Mouse (Mus musculus): Measurements from ENCODE around the gene Prpsap1. TPM values are rescaled to one million over a fixed set of nuclear protein-coding genes. Genes with fewer than 3 reads are reported as not detected.
A peak's percentile ranks its signal among the peaks of the same experiment; 100 is the strongest.
"Not testable (repeated sequence)": the region's sequence is repeated elsewhere in the genome, so short reads cannot be mapped to it uniquely, and the experiment has no call there.

The Prpsap1 gene
- polyA plus RNA-seq, 1 experiment = 78.2 TPM

- TF ChIP-seq TCF3 (IDR thresholded peaks at IDR 0.05; ENCODE audit: insufficient read length, low read depth) (no peak), USF1 (IDR thresholded peaks at IDR 0.05; ENCODE audit: low read depth) (no peak), MYOG (IDR thresholded peaks at IDR 0.05; ENCODE audit: control insufficient read depth in 1 of 3, insufficient read depth in 1 of 3, insufficient read length in 2 of 3, low read depth in 2 of 3) (no peak), CEBPB (IDR thresholded peaks at IDR 0.05; ENCODE audit: insufficient read depth, poor library complexity, severe bottlenecking) (no peak), POLR2A (IDR thresholded peaks at IDR 0.05; ENCODE audit: insufficient read length, low read depth) (no peak), MAX (IDR thresholded peaks at IDR 0.05; ENCODE audit: low read depth) (no peak), POLR2AphosphoS2 (IDR thresholded peaks at IDR 0.05; ENCODE audit: insufficient read length, low read depth) (no peak), TCF12 (IDR thresholded peaks at IDR 0.05; ENCODE audit: insufficient read depth, poor library complexity, severe bottlenecking) (no peak), REST (IDR thresholded peaks at IDR 0.05; ENCODE audit: insufficient read depth, insufficient read length) (no peak), MYOD1 (IDR thresholded peaks at IDR 0.05; ENCODE audit: control insufficient read depth in 1 of 3, insufficient read length in 2 of 3, low read depth in 2 of 3) (no peak), E2F4 (IDR thresholded peaks at IDR 0.05; ENCODE audit: insufficient read depth) (no peak), SRF (IDR thresholded peaks at IDR 0.05; ENCODE audit: control insufficient read depth, insufficient read length, low read depth) (no peak)
- Histone ChIP-seq H3ac (ENCODE audit: control insufficient read depth, insufficient read length) (no peak overlapping the region), H3K36me3 (ENCODE audit: control insufficient read depth, insufficient read depth) (no peaks in the 10 kb centered on the region), H3K27me3 (ENCODE audit: control insufficient read depth, insufficient read depth, insufficient read length) (no peaks in the 10 kb centered on the region), H3K4me2 (ENCODE audit: low read depth) (peak overlapping the region; percentile 56), H3K79me2 (ENCODE audit: control insufficient read depth, insufficient read depth) (peaks cover 11% of the 10 kb centered on the region), H3K4me3 (no peak overlapping the region)
Measured at GRCm38 (mm10) chr11:116493191-116493590, 811 bp downstream of the Prpsap1 start.

- not testable (repeated sequence) for H3K36me3 ChIP-seq (ENCODE audit: control insufficient read depth, insufficient read depth); H3K4me3 ChIP-seq
Measured at GRCm38 (mm10) chr11:116492507-116492906, 1.5 kb downstream of the Prpsap1 start.

GRCm38 (mm10) chr11:116491338-116491737, 2.7 kb downstream of the Prpsap1 start:
- TF ChIP-seq CEBPB (IDR thresholded peaks at IDR 0.05; ENCODE audit: insufficient read depth, poor library complexity, severe bottlenecking) (no peak), E2F4 (IDR thresholded peaks at IDR 0.05; ENCODE audit: insufficient read depth) (no peak), TCF12 (IDR thresholded peaks at IDR 0.05; ENCODE audit: insufficient read depth, poor library complexity, severe bottlenecking) (no peak), MYOG (IDR thresholded peaks at IDR 0.05; ENCODE audit: control insufficient read depth in 1 of 3, insufficient read depth in 1 of 3, insufficient read length in 2 of 3, low read depth in 2 of 3) (no peak), MAX (IDR thresholded peaks at IDR 0.05; ENCODE audit: low read depth) (no peak), POLR2AphosphoS2 (IDR thresholded peaks at IDR 0.05; ENCODE audit: insufficient read length, low read depth) (no peak), MYOD1 (IDR thresholded peaks at IDR 0.05; ENCODE audit: control insufficient read depth in 1 of 3, insufficient read length in 2 of 3, low read depth in 2 of 3) (no peak), SRF (IDR thresholded peaks at IDR 0.05; ENCODE audit: control insufficient read depth, insufficient read length, low read depth) (no peak), USF1 (IDR thresholded peaks at IDR 0.05; ENCODE audit: low read depth) (no peak), POLR2A (IDR thresholded peaks at IDR 0.05; ENCODE audit: insufficient read length, low read depth) (no peak), REST (IDR thresholded peaks at IDR 0.05; ENCODE audit: insufficient read depth, insufficient read length) (no peak), TCF3 (IDR thresholded peaks at IDR 0.05; ENCODE audit: insufficient read length, low read depth) (no peak)
- Histone ChIP-seq H3K36me3 (ENCODE audit: control insufficient read depth, insufficient read depth) (peaks cover 3% of the 10 kb centered on the region), H3K4me2 (ENCODE audit: low read depth) (peak overlapping the region; percentile 90), H3K27me3 (ENCODE audit: control insufficient read depth, insufficient read depth, insufficient read length) (no peaks in the 10 kb centered on the region), H3ac (ENCODE audit: control insufficient read depth, insufficient read length) (peak overlapping the region; percentile 72), H3K4me3 (peak overlapping the region; percentile 73), H3K79me2 (ENCODE audit: control insufficient read depth, insufficient read depth) (peaks cover 15% of the 10 kb centered on the region)

More at GRCm38 (mm10) chr11:116492507-116492906, 1.5 kb downstream of the Prpsap1 start:
- not testable (repeated sequence) for H3K4me2 ChIP-seq (ENCODE audit: low read depth); H3K27me3 ChIP-seq (ENCODE audit: control insufficient read depth, insufficient read depth, insufficient read length); H3ac ChIP-seq (ENCODE audit: control insufficient read depth, insufficient read length)
- H3K79me2 ChIP-seq (ENCODE audit: control insufficient read depth, insufficient read depth) = peaks cover 11% of the 10 kb centered on the region

- H3K4me2 ChIP-seq (ENCODE audit: low read depth) = peak overlapping the region; percentile 90
- H3K79me2 ChIP-seq (ENCODE audit: control insufficient read depth, insufficient read depth) = peaks cover 15% of the 10 kb centered on the region
- no peaks in the 10 kb centered on the region for H3K27me3 ChIP-seq (ENCODE audit: control insufficient read depth, insufficient read depth, insufficient read length)
- H3ac ChIP-seq (ENCODE audit: control insufficient read depth, insufficient read length) = peak overlapping the region; percentile 72
- H3K36me3 ChIP-seq (ENCODE audit: control insufficient read depth, insufficient read depth) = peaks cover 7% of the 10 kb centered on the region
- TF ChIP-seq TCF12 (IDR thresholded peaks at IDR 0.05; ENCODE audit: insufficient read depth, poor library complexity, severe bottlenecking) (no peak), POLR2A (IDR thresholded peaks at IDR 0.05; ENCODE audit: insufficient read length, low read depth) (peak; percentile 98), MYOG (IDR thresholded peaks at IDR 0.05; ENCODE audit: control insufficient read depth in 1 of 3, insufficient read depth in 1 of 3, insufficient read length in 2 of 3, low read depth in 2 of 3) (peak in 1 of 3 experiments; percentile 28), POLR2AphosphoS2 (IDR thresholded peaks at IDR 0.05; ENCODE audit: insufficient read length, low read depth) (peak; percentile 98), SRF (IDR thresholded peaks at IDR 0.05; ENCODE audit: control insufficient read depth, insufficient read length, low read depth) (no peak), MYOD1 (IDR thresholded peaks at IDR 0.05; ENCODE audit: control insufficient read depth in 1 of 3, insufficient read length in 2 of 3, low read depth in 2 of 3) (peak in 1 of 3 experiments; percentile 1)
- peak overlapping the region; percentile 73 for H3K4me3 ChIP-seq
Measured at GRCm38 (mm10) chr11:116490232-116491107, 3.5 kb downstream of the Prpsap1 start.

GRCm38 (mm10) chr11:116489771-116490231, 4.2 kb downstream of the Prpsap1 start:
- Histone ChIP-seq H3K36me3 (ENCODE audit: control insufficient read depth, insufficient read depth) (peaks cover 14% of the 10 kb centered on the region), H3K4me3 (peak overlapping the region; percentile 73), H3K27me3 (ENCODE audit: control insufficient read depth, insufficient read depth, insufficient read length) (no peaks in the 10 kb centered on the region), H3K79me2 (ENCODE audit: control insufficient read depth, insufficient read depth) (peaks cover 15% of the 10 kb centered on the region), H3ac (ENCODE audit: control insufficient read depth, insufficient read length) (peak overlapping the region; percentile 72), H3K4me2 (ENCODE audit: low read depth) (peak overlapping the region; percentile 78)
- no peak for TF ChIP-seq USF1 (IDR thresholded peaks at IDR 0.05; ENCODE audit: low read depth)
- TF ChIP-seq POLR2A (IDR thresholded peaks at IDR 0.05; ENCODE audit: insufficient read length, low read depth) = no peak
- no peak for TF ChIP-seq CEBPB (IDR thresholded peaks at IDR 0.05; ENCODE audit: insufficient read depth, poor library complexity, severe bottlenecking)
- TF ChIP-seq TCF3 (IDR thresholded peaks at IDR 0.05; ENCODE audit: insufficient read length, low read depth) = no peak
- no peak for TF ChIP-seq SRF (IDR thresholded peaks at IDR 0.05; ENCODE audit: control insufficient read depth, insufficient read length, low read depth)
